Mouse (Mus musculus) bone marrow, adult 2 months (tissue): ENCODE results near the gene Bdh1.

Experiments used
- CTCF ChIP-seq: fragments of 200-500 bp; IDR thresholded peaks from 2 replicates; pipeline ENCODE4 v1.5.1; 2011; ENCODE audit warnings: low read length, control low read depth; ENCODE audit not compliant: control insufficient read depth, insufficient read depth
- POLR2A ChIP-seq: fragments of 200-500 bp; IDR thresholded peaks from 2 replicates; pipeline ENCODE4 v1.6.1; 2011; ENCODE audit warnings: low read depth, mild to moderate bottlenecking, control low read depth, low read length, borderline replicate concordance; ENCODE audit not compliant: control insufficient read depth

DNA sequence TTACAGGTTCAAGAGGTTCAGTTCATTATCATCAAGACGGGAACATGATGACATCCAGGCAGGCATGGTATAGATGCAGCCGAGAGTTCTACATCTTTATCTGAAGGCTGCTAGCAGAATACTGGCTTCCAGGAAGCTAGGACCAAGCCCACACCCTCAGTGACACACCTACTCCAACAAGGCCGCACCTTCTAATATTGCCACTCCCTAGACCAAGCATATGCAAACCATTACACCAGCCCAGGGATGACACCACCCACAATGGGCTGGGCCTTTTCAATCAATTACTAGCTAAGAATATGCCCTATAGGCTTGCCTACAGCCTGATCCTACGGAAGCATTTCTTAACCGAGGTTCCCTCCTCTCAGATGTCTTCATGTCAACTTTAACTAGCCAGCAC is 42.9 kb downstream of the Bdh1 start:
- TF ChIP-seq CTCF: no peak
- no peak for TF ChIP-seq POLR2A
